Mouse (Mus musculus) thymus, adult 2 months (tissue): Measurements from ENCODE around the gene Pold3.

ENCODE experiments used
- CTCF ChIP-seq: fragments of 200-500 bp; IDR thresholded peaks from 2 replicates; pipeline ENCODE4 v1.5.1; 2012; ENCODE audit warnings: mild to moderate bottlenecking, control low read depth, low read length, moderate library complexity, borderline replicate concordance; ENCODE audit not compliant: control insufficient read depth, poor library complexity, insufficient read depth; ENCODE audit errors: extremely low read depth
- POLR2A ChIP-seq: fragments of 200-500 bp; IDR thresholded peaks from 2 replicates; pipeline ENCODE4 v1.6.1; 2012; ENCODE audit warnings: mild to moderate bottlenecking, low read length, control low read depth, moderate library complexity; ENCODE audit not compliant: control insufficient read depth, poor library complexity, insufficient read depth; ENCODE audit errors: extremely low read depth

DNA sequence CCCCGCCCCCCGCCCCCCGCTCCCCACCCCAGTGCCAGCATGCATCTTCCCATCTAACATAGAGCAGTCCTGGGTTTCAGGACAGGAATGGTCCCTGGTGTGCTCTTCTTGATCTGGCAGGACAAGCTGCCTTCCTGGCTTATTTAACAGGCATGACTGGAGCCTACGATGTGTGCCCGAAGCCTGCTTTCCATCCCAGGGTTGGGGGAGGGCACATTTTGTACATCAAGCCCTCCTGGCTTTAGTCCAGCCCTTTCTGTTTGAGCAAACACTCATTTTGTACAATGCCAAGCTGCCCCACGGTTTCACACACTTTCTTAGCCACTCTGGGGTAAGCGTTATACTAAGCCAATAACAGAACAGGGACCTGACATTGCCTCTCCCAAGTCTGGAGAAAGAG is 85.3 kb downstream of the Pold3 start:
- TF ChIP-seq POLR2A (no peak), CTCF (no peak)
